Mouse (Mus musculus) C3H10T1/2 (cell line): Measurements from ENCODE around the gene Apol10b. TPM values are rescaled to one million over a fixed set of nuclear protein-coding genes. Genes with fewer than 3 reads are reported as not detected.

Source experiments
- polyA plus RNA-seq, 2 experiments: library from polyadenylated mRNA; unstranded; fragments of >200 nt; fragmentation: generic; extraction: Trizol; gene quantifications; one replicate each; pipeline ENCODE4 v1.2.1; 2012; ENCODE audit warnings: missing spikeins in 2 of 2

Gene Apol10b
- polyA plus RNA-seq = 1 to 10 TPM in 1 of 2 experiments, under 1 TPM in 1; 0.25 to 3.8 TPM

GRCm38 (mm10) chr15:77595961-77596360 is at the start of gene Apol10b:
Gene Apol10b (minus strand): TSS chr15:77596125.

DNA sequence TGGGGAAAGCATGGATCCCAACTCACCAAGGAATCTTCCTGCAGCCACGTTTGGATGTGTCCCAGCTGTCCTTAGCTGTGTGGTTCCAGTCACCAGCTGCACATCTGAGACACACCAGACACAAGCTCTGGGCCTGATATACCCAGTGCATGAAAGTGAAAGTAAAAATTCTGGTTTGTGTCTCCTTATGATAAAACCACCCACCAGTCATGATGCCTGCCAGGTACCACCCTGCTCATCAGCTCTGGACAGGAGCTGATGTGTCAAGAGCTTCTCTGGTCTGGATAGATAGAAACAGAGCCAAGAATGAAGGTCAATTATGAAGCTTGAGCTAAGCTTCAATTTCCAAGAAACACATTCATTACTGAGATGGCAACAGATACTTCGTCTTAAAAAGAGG is 47.3 kb upstream of the Apol10b start, which contains the start of gene Apol11b:
Gene Apol11b (minus strand): TSS at position 111 of the 400 bp plus-strand sequence.

GRCm38 (mm10) chr15:77598958-77599357 is 3.0 kb upstream of the Apol10b start, which contains the start of gene Gm36245:
Gene Gm36245 (plus strand): TSS chr15:77599258.

DNA sequence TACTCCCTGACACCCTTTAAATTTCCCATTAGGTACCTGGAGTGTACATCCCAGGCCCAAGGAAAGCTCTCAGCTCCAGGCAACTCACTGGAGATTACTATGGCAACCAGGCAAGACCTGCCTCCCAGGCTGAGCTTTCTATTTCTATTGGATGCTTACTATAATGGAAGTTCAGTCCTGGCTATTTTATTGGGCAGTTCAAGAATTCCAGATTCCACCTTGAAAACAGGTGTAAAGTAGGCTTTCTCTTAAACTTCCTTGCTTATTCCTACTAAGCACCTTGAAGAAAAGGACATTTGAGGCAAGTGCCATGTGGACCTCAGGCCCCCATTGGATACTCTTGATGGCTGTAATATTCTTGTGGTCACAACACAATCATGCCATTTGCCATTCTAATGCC is 34.1 kb downstream of the Apol10b start, which contains the start of gene 1700025B11Rik:
Gene 1700025B11Rik (minus strand): TSS at position 101 of the 400 bp plus-strand sequence.

Other genes starting within 250 kb of the Apol10b start
- 1 to 10 TPM in 1 of 2 experiments, under 1 TPM in 1; 0.19 to 1.6 TPM for gene Apol7a, start 197.0 kb downstream of the Apol10b start, polyA plus RNA-seq
- gene Apol9a, start 185.0 kb downstream of the Apol10b start, polyA plus RNA-seq = 10 to 100 TPM; 13.5 to 90.2 TPM
- not detected for gene Apol7b, start 148.6 kb downstream of the Apol10b start, polyA plus RNA-seq
- not detected for gene Apol10a, start 119.1 kb downstream of the Apol10b start, polyA plus RNA-seq
- under 1 TPM; 0.04 to 0.12 TPM for gene Apol11a, start 87.9 kb downstream of the Apol10b start, polyA plus RNA-seq
- gene Apol7c, start 62.8 kb downstream of the Apol10b start, polyA plus RNA-seq = not detected
- gene 1700025B11Rik, start 34.2 kb downstream of the Apol10b start, polyA plus RNA-seq = not detected
- gene Gm36245, start 3.1 kb upstream of the Apol10b start, polyA plus RNA-seq = not detected
- not detected for gene Apol11b, start 47.2 kb upstream of the Apol10b start, polyA plus RNA-seq
- gene Apol7e, start 102.7 kb upstream of the Apol10b start, polyA plus RNA-seq = not detected
- 10 to 100 TPM in 1 of 2 experiments, 1 to 10 TPM in 1; 5.1 to 43.6 TPM for gene Apol9b, start 132.9 kb upstream of the Apol10b start, polyA plus RNA-seq
- under 1 TPM; 0.06 to 0.59 TPM for gene Apol8, start 160.9 kb upstream of the Apol10b start, polyA plus RNA-seq
- 100 to 1,000 TPM; 107 to 385 TPM for gene Myh9, start 246.1 kb upstream of the Apol10b start, polyA plus RNA-seq